Mouse (Mus musculus): ENCODE measurements around the gene Vti1a.

- TF ChIP-seq CTCF (IDR thresholded peaks at IDR 0.05; ENCODE audit: extremely low read depth, insufficient read depth, low read length) (no peak), POLR2A (IDR thresholded peaks at IDR 0.05; ENCODE audit: extremely low read depth, insufficient read depth, low read length) (no peak)
Measured at GRCm38 (mm10) chr19:55635488-55635887, 319.4 kb downstream of the Vti1a start.

Measured in cortical plate, adult 2 months (tissue).